Mouse (Mus musculus) kidney, embryonic 16.5 days (tissue): ENCODE data around the gene Arhgdib. TPM values are rescaled to one million over a fixed set of nuclear protein-coding genes. Genes with fewer than 3 reads are reported as not detected.

Experiments used
- ATAC-seq: fragments of 200-750 bp; cut with Nextera tagmentation; 2 replicates; pipeline ENCODE4 v1.8.0; 2017; ENCODE audit warnings: moderate TSS enrichment; ENCODE audit not compliant: low FRiP score, low TSS enrichment
- H3K27ac ChIP-seq: fragments of 300-500 bp; sonication (generic); 2 replicates; pipeline ENCODE4 v1.5.1; 2014; ENCODE audit warnings: low read length
- H3K27me3 ChIP-seq: fragments of 300-500 bp; sonication (generic); 2 replicates; pipeline ENCODE4 v1.6.1; 2014; ENCODE audit warnings: low read length, control low read depth, mixed read lengths; ENCODE audit not compliant: insufficient read depth
- H3K36me3 ChIP-seq: fragments of 300-500 bp; sonication (generic); 2 replicates; pipeline ENCODE4 v1.6.1; 2014; ENCODE audit warnings: low read length, control low read depth, mixed read lengths; ENCODE audit not compliant: insufficient read depth
- H3K4me1 ChIP-seq: fragments of 300-500 bp; sonication (generic); 2 replicates; pipeline ENCODE4 v1.6.1; 2014; ENCODE audit warnings: low read length, control low read depth, mixed read lengths; ENCODE audit not compliant: insufficient read depth
- H3K4me2 ChIP-seq: fragments of 300-500 bp; sonication (generic); replicated peaks from 2 replicates; pipeline ENCODE4 v1.6.1; 2014; ENCODE audit warnings: low read depth, low read length
- H3K4me3 ChIP-seq: fragments of 300-500 bp; sonication (generic); 2 replicates; pipeline ENCODE4 v1.5.1; 2014; ENCODE audit warnings: mild to moderate bottlenecking, low read length
- H3K9ac ChIP-seq: fragments of 300-500 bp; sonication (generic); replicated peaks from 2 replicates; pipeline ENCODE4 v1.6.1; 2014; ENCODE audit warnings: low read length
- H3K9me3 ChIP-seq: fragments of 300-500 bp; sonication (generic); 2 replicates; pipeline ENCODE4 v1.6.1; 2016; ENCODE audit warnings: low read length, control low read depth
- whole genome bisulfite sequencing: fragments of 180-500 bp; shearing (Covaris S2); extraction: QIAGEN DNeasy Blood & Tissue Kit; methylation state at CpG from one replicate; pipeline ENCODE4 v1.1.7; 2014; 5-methylcytosine and 5-hydroxymethylcytosine counted together
- polyA plus RNA-seq: library from polyadenylated mRNA; unstranded; fragments of >200 nt; fragmentation: Nextera tagmentation; extraction: Ambion mirVana; gene quantifications from 2 replicates; pipeline ENCODE4 v1.2.1, GENCODE M21; 2015

Arhgdib gene
- 67.6 and 69.5 TPM in 2 replicates for polyA plus RNA-seq

DNA sequence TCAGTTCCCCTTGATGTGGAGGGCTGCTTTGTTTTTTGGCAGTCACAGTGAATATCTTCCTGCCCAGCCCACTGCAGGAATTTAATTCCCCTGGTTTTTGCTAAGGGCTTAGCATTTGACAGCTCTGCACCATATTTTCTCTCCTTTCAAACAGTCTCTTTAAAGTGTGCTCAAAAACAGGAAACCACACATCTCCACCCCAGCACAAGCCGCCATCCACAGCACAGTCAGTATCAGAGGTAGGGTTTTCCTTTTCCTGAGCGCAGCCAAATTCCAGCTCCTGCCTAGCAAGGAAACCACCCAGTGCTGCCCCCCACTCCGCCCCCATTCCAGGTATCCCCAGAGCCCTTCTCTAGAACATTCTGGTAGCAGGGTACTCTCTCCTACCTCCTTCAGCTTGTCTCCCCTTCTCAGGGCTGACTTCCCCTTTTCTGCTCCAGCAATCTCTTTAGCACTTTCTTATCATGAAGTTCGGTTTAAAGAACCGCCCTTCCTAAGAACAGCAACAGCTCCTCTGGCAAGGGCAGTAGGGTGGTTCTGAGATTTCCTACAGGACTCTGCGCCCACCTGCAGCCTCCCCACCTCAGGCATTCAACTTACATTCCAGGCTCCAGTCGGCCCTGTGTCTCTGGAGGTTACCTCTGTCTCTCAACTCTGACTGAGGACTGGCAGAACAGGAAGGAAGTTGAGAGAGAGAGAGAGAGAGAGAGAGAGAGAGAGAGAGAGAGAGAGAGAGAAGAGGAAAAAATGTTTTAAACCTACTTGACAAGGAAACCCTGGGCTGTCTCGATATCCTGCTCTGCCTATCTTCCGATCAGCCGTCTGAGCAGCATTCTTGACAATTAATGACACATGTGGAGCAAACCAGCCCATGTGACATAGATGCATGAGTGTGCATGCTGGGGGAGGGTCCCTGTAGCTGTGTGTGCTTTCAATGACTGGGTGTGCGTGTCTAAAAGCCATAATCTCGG lies at the start of gene Arhgdib:
Gene Arhgdib, minus strand, starts transcription at position 849 of the 971 bp plus-strand sequence.
- WGBS = 24% methylated on average over 12 of the region's 12 CpGs
- no peaks in the 10 kb centered on the region for H3K27me3 ChIP-seq
- peak within 1 kb of the TSS; percentile 89 for H3K27ac ChIP-seq
- no peaks in the 10 kb centered on the region for H3K9me3 ChIP-seq
- peaks cover 32% of the 10 kb centered on the region for H3K4me1 ChIP-seq
- H3K36me3 ChIP-seq = no peaks in the 10 kb centered on the region
- H3K4me2 ChIP-seq = peak within 1 kb of the TSS; percentile 44
- peak; percentile 69 for ATAC-seq
- peak within 1 kb of the TSS; percentile 47 for H3K9ac ChIP-seq
- peak within 1 kb of the TSS; percentile 29 for H3K4me3 ChIP-seq

DNA sequence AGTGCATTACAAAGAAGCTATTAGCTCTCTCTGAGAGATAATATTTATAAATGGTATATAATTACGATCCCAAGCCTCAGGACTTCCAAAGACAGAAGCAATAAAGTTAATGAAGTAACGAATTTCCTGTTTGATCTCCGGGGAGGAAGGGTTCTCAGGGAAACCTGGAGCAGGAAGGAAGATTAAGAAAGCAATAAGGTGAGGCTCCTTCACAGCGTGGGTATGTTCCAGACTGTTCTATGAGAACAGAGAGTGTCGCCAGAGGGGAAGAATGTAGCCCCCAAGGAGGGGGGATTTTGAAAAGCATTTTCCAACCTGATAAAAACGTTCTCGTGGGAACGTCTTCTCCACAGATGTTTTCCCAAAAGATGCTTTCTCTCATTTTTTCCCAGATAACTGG lies 48.9 kb upstream of the Arhgdib start:
- Histone ChIP-seq H3K4me2 (0 out of 2 replicates have a peak overlapping the region, but pooled peaks have one; percentile 23), H3K9ac (no peak overlapping the region)
- ATAC-seq = no peak

DNA sequence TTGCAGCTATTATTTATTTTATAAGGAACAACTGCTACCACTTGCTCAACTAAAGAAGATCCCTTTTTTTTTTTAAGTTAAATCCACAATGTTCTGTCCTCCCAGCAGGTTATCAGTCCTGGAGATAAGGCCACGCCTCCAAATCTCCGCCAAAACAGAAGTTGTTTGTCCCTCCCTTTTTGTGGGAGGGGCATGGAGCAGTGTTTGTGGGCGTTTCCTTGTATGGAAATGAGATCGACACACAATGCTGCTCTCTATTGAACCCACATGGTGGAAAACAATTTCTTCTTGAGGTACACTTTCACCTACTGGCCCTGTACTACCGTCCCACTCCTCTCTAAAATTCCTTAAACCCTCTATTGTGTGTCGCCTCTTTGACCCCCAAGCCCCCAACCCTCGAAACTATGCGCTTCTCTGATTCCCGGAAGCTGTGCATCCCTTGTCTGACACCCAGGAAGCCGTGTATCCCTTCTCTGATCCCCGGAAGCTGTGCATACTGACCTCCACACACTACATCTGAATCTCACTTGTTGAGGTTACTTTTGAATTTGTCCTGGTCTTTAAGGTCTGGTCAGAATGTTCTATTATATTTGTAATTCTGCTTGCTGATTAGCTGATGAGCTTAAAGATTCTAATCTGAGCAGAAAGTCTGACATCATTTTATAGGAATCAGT lies 48.3 kb upstream of the Arhgdib start:
- WGBS = 30% methylated on average over 11 of the region's 11 CpGs
- no peak overlapping the region for H3K27ac ChIP-seq
- ATAC-seq = peak; percentile 37; the same call in 1 of the 2 replicates
- peak overlapping the region; percentile 45 for H3K4me2 ChIP-seq
- H3K27me3 ChIP-seq = no peaks in the 10 kb centered on the region
- peak overlapping the region; percentile 21 for H3K4me3 ChIP-seq
- H3K36me3 ChIP-seq = no peaks in the 10 kb centered on the region
- H3K9ac ChIP-seq = no peak overlapping the region; the same call in 1 of the 2 replicates
- H3K4me1 ChIP-seq = peaks cover 9% of the 10 kb centered on the region
- no peaks in the 10 kb centered on the region for H3K9me3 ChIP-seq

More for the DNA sequence above, 48.9 kb upstream of the Arhgdib start:
- Histone ChIP-seq H3K27me3 (no peaks in the 10 kb centered on the region), H3K36me3 (no peaks in the 10 kb centered on the region), H3K4me3 (no peak overlapping the region), H3K4me1 (peaks cover 13% of the 10 kb centered on the region), H3K27ac (no peak overlapping the region), H3K9me3 (no peaks in the 10 kb centered on the region)
- 20% methylated on average over 8 of the region's 8 CpGs for WGBS

DNA sequence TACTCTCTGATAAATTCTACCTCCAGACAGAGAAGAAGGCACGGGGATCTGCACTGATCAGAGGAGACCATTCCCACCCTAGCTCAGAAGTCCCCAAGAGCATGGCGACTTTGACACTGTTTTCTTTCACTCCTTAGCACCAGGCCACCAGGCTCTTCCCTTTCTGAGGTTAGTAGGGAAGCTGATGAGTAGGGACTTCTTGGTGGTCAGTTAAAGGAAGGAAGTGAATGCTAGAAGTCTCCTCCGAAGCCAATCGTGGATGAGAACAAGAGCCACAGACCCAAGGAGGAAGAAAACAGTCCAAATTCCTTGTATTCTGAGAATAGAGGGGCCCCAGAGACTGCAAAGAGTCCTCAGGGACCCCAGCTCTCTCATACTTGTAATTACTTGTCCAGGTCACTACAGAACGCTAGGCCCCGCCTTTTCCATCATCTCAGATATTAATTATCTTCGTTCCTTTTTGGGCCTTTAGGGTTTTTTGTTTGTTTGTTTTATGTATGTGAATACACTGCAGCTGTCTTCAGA lies 46.9 kb upstream of the Arhgdib start:
- 84% methylated on average over 7 of the region's 7 CpGs for WGBS
- no peaks in the 10 kb centered on the region for H3K27me3 ChIP-seq
- no peak overlapping the region for H3K9ac ChIP-seq
- ATAC-seq = no peak
- H3K27ac ChIP-seq = no peak overlapping the region
- no peaks in the 10 kb centered on the region for H3K36me3 ChIP-seq
- H3K4me3 ChIP-seq = no peak overlapping the region
- H3K4me2 ChIP-seq = no peak overlapping the region
- H3K9me3 ChIP-seq = no peaks in the 10 kb centered on the region
- H3K4me1 ChIP-seq = peaks cover 9% of the 10 kb centered on the region

DNA sequence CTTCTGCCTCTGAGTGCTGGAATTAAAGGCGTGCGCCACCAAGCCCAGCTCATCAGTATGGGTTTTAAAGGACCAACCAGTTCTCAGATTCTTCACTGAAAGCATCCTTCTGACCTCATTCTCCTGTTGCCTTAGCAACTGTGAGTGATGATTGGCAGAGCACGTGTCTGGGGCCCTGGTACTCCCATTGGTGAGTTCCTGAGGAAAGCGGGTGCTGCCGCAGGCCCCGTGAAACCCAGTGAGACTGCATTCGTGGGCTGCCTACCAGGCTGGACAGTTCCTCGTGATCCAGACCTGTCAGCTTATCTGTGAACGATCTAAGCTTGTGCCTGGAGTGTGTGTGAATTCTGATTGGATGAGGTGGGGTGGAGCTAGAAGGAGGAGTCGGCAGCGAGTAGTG lies 45.0 kb upstream of the Arhgdib start:
- no peak overlapping the region for H3K9ac ChIP-seq
- H3K4me2 ChIP-seq = no peak overlapping the region
- H3K36me3 ChIP-seq = no peaks in the 10 kb centered on the region
- no peak overlapping the region for H3K4me3 ChIP-seq
- no peaks in the 10 kb centered on the region for H3K27me3 ChIP-seq
- no peak for ATAC-seq
- H3K27ac ChIP-seq = no peak overlapping the region
- 63% methylated on average over 11 of the region's 11 CpGs for WGBS
- H3K9me3 ChIP-seq = no peaks in the 10 kb centered on the region
- H3K4me1 ChIP-seq = peaks cover 9% of the 10 kb centered on the region

DNA sequence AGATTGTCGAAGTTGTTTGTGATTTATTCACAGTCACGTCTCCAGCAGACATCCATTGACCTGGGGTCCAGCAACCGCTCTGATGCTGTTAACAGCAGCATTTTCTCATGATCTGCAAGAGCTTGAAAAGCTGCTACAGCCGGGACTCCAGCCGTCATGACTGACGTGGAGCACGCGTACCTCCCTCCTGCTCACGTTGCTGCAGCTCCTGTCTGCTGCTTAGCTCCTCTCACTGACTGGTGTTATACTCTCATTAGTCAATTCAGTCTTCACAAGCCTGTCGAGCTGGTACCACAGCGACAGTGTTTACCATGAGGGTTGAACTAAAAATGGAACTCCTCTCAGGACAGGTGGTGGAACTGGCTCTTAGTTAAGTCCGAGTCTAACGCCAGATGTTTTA lies 44.3 kb upstream of the Arhgdib start:
- no peak for ATAC-seq
- Histone ChIP-seq H3K9me3 (no peaks in the 10 kb centered on the region), H3K27ac (no peak overlapping the region), H3K36me3 (no peaks in the 10 kb centered on the region), H3K4me1 (peaks cover 9% of the 10 kb centered on the region), H3K9ac (no peak overlapping the region), H3K4me2 (no peak overlapping the region; the same call in 1 of the 2 replicates), H3K27me3 (no peaks in the 10 kb centered on the region), H3K4me3 (no peak overlapping the region)
- 55% methylated on average over 13 of the region's 13 CpGs for WGBS

DNA sequence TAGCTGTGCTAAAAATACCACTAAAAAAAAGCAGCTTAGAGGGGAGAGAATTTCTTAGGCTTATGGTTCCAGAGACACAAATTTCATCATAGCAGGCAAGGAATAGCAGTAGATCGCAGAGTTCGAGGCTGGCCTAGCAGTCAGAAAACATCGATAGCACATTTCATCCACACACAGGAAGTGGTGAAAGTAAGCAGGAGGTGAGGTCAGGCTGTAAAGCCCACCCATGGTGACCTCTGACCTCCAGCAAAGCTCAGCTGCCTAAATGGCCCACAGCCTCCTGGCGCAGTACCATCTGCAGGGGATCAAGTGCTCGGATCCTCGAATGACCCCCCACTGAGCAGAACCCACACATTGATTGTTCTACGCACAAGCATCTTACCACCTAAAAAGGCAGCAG lies 41.5 kb upstream of the Arhgdib start:
- WGBS = 67% methylated on average over 7 of the region's 7 CpGs
- ATAC-seq = no peak
- Histone ChIP-seq H3K36me3 (no peaks in the 10 kb centered on the region), H3K9ac (no peak overlapping the region), H3K4me3 (no peak overlapping the region), H3K4me1 (peaks cover 4% of the 10 kb centered on the region; the same call in 1 of the 2 replicates), H3K27ac (no peak overlapping the region), H3K4me2 (no peak overlapping the region), H3K27me3 (no peaks in the 10 kb centered on the region), H3K9me3 (no peaks in the 10 kb centered on the region)

DNA sequence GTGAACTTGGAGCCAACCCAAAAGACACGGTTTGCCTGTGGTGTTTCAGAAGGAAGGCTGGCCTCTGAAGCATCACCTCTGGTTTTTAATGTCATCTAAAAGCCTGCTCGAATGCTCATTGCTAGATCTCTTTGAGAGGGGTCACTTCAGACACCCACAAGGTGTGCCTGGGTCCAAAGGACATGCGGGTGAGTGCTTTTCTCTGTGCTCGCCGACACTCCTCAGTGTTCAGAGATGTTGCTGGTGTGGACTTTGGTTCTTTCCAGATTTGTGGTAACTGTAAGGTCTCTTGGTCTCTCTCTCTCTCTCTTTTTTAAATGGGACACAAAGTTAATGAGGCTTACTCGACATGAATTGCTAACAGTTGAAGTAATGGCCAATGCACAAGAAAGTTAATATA lies 40.9 kb upstream of the Arhgdib start:
- no peak overlapping the region for H3K27ac ChIP-seq
- H3K4me3 ChIP-seq = no peak overlapping the region
- no peaks in the 10 kb centered on the region for H3K9me3 ChIP-seq
- H3K27me3 ChIP-seq = no peaks in the 10 kb centered on the region
- H3K4me1 ChIP-seq = peaks cover 4% of the 10 kb centered on the region; the same call in 1 of the 2 replicates
- no peaks in the 10 kb centered on the region for H3K36me3 ChIP-seq
- no peak overlapping the region for H3K4me2 ChIP-seq
- 76% methylated on average over 6 of the region's 6 CpGs for WGBS
- no peak for ATAC-seq
- H3K9ac ChIP-seq = no peak overlapping the region

DNA sequence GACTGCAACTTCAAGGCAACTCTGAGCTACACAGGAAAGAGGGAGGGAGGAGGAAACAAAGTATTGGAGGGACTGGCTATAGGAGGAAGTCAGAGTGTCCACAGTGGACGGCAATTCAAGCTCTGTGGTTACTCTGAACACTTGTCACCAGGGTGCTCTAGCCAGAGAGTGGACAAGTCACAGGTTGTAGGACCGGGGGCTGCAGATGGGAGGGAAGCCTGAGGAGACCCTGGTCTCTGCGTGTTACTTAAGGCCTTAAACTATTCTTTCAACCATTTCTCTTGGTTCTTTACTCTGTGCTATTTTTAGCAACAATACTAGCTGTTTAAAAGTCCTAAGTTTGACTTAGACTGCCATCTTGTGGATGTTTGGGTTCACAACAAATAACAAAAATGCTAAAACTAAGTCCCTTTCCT lies 38.6 kb upstream of the Arhgdib start:
- no peak overlapping the region for H3K4me2 ChIP-seq
- WGBS = 27% methylated on average over 3 of the region's 3 CpGs

More for the DNA sequence above, 38.6 kb upstream of the Arhgdib start:
- Histone ChIP-seq H3K27me3 (no peaks in the 10 kb centered on the region), H3K36me3 (no peaks in the 10 kb centered on the region), H3K27ac (peak overlapping the region; percentile 69), H3K9ac (peak overlapping the region; percentile 64), H3K4me3 (no peak overlapping the region), H3K9me3 (no peaks in the 10 kb centered on the region), H3K4me1 (peaks cover 4% of the 10 kb centered on the region; the same call in 1 of the 2 replicates)
- peak; percentile 76 for ATAC-seq
